Mouse (Mus musculus) embryo, embryonic 10.5 days (tissue): ENCODE measurements around the gene Tmem131.

Source experiments
- DNase-seq: peaks from one replicate; pipeline ENCODE4 v3.0.0-alpha.2; 2015; ENCODE audit warnings: low spot score

The Tmem131 gene

DNA sequence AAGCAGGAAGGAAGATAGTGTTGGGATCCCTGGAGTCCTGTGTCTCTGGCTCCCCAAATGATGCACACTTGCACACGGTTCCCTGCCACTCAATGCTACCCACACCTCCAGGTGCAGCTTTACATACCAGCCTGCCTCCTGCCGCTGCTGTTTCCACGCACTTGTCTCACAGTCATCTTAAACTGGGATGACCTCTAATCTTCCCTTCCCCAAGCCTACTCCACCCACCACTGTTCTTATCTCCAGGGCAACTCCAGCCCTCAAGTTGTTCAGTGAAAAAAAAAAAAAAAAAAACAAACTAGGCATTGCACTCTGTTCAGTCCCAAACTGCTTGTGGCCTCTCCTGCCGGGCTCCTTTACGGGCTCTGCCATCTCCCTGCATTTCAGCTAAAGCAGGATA lies at the start of gene Tmem131:
Gene Tmem131 (minus strand): TSS at position 14 of the 400 bp plus-strand sequence.
- no peak for DNase-seq

DNA sequence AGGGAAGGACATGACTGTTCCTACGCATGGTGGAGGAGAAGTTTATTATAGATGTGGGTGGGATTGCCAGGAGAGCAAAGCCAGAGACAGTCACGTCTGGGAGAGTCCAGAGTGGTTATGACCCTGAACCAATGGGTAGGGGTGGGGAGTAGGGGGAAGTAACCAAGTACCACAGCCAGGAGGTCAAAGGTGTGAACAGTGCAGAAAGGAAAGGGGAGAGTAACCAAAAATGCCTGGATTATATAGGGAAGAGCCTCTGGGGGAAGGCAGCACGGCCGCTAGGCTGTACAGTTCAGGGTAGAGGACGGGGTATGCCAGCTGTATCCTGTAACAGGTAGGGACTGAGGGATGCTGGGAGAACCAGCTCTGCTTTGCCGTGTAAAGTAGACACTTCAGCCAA lies 45.1 kb upstream of the Tmem131 start:
- DNase-seq = no peak

DNA sequence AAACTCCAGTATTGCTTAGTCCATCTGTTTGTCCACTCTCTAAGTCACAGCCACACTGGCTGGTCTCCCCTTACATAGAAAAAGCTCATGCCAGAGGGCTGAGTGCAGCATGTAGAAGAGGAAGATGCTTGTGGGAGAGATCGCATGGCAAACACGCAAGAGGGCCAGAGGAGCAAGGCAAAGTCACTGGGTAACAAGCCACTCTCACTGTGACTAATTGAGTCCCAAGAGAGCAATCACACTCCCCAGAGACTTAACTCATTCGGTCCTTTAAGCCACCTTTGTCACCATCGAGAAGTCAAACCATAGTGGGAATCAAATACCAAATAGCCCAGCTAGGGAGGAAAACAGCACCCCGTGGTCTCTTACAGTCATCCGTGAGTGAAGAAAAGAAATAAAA lies 44.7 kb upstream of the Tmem131 start:
- no peak for DNase-seq

DNA sequence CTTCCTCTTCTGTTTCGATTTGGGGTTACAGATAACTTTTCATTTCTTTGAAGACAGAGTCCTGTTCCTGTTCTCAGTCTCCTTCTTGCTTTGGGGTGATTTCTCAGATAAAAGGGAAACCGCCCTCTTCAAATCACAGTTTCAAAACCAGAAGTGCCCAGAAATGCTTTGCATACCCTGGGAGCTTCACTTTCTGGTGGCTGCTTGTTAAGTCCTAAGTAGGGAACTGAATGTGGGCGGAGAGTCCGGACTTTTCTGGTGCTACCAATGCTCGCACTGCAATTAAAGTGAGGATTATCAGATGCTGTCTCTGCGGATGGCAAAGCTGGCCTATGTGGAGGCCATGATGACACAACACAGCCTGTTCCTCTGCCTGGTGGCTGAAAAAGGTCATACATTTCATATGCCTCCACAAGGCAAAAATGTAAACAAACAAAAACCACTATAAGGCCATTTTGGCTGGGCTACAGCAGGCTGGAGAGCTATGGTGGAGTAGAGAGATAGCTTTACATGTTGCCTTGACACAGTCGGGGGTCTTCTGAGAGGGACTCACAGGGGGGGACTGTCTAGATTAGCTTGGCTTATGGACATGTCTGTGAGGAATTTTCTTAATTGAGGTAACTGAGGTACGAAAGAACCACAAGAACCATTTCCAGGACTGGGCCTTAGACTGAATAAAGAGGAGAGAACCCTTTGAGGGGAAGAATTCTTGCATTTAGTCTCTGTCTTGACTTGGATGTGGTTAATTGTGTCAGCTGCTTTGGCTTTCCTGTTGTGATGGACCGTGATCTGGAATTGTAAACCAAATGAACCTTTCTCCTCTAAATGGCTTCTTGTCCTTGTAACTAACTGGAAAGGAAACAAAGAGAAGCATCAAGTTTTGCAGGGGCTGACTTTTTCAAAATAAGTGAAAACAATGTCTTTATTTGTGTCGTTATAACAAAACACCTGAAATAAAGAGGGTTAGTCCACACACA lies 44.0 kb upstream of the Tmem131 start:
- DNase-seq = no peak

DNA sequence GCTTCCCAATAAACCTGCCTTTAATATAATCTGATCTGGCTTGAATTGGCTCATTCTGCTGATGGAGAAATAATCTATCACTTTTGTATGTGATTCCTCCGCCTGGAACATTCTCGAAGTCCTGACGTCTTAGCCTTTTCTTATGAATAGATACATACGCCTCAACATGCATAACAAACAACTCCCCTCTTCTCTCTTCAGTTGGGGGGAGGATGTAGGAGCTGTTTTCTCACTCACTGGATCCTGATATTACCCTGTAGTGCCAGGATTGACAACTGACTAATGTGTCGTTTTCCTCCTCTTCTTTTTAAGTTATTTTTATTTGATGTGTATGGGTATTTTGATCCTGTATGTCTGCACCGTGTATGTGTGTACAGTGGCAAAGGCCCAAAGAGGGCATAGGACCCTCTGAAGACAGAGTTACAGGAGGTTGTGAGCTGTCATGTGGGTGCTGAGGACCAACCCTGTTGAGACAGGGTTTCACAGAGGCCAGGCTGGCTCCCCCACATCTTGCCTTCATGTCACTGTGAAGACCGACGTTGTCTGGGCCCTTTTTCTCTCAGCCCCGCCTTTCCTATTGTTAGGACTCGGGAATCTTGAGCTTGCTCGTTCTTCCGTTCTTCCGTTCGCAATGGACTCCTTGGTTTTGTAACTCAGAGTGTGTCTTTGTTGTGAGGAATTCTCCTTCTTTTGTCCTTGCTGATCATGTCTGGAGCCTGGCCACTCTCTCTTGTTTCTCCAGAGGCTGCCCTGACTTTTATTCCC lies 43.1 kb upstream of the Tmem131 start:
- peak; percentile 39 for DNase-seq

DNA sequence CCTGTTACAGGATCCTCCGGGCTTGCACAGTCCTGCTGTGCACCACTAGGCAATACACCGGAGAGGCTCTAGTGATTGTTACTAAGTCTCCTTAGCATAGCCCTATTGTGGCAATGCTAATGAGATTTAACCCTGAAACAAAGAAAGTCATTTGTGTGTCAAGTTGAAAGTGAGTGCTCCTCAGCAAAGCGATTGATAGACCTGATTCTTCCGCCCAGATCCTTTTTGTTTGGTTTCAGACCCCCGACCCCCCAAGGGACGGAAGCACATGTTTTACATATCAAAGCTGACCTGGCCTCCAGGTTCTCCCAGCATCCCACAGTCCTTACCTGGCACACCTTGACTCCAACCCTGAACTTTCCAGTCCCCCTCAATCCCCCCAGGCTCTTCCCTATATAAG lies 42.4 kb upstream of the Tmem131 start:
- no peak for DNase-seq

DNA sequence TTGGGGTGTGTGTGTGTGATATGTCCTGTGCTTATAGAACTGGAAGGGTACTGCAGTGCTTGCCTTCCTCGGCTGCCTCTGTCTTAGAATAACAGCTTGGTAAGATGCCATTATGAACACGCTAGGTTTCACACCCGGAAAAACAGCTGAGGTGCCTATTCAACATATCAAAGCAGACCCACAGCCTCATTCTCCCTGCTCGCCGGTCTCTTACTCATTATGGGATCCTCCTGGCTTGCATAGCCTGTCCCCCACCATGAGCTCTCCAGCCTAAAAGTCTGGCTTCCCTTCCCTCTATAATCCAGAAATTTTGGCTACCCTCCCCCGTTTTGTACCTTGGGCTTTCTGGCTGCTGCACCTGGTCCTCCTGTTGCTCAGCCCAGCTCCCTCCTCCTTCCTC lies 40.9 kb upstream of the Tmem131 start:
- no peak for DNase-seq

DNA sequence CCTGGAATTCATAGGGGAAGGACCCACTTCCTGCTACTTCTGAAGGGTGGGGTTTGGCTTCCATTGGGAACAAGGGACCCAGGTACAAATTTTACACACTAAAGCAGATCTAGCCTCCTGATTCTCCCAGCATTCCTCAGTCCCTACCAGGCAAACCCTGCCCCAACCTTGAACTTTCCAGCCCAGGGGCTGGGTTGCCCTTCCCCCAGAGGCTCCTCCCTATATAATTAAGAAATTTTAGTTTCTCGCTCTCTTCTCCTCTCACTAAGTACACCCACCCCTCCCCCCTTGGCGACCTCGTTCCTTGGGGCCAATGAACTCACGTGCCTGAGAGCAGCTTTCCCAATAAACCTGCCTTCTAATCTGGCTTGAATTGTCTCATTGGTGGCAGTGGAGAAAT lies 40.3 kb upstream of the Tmem131 start:
- DNase-seq = no peak

DNA sequence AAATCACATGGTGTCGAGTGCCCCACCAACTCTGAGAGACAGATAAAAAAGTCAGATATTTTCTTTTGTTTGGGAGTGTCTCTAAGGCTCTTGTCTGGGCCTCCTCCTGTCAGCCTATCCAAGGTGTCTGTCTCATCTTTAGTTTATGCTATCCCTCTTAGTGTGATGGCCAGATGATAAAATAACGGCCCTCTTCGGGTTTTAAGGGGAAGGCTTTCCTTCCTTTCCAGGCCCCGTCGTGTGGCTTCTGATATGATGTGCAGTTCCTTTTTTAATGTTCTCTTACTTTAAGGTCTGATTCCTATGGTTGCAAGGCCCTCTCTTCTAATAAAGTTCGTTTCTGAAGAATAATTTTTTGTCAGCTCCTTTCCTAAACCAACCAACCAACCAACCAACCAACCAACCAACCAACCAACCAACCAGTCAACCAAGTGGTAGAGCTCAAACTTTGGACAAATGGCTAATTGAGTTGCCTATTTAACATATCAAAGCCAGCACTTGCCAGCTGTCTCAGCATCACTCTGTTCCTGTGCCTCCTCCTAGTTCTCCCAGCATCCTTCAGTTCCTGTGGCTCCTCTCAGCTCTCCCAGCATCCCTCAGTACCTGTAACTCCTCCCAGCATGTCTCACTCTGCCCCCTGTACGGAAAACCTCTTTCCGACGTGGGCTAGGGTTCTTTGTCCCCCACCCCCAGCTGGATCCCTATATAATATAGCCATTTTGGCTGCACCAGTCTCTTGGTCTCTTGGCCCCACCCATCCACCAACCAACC lies 38.9 kb upstream of the Tmem131 start:
- no peak for DNase-seq

DNA sequence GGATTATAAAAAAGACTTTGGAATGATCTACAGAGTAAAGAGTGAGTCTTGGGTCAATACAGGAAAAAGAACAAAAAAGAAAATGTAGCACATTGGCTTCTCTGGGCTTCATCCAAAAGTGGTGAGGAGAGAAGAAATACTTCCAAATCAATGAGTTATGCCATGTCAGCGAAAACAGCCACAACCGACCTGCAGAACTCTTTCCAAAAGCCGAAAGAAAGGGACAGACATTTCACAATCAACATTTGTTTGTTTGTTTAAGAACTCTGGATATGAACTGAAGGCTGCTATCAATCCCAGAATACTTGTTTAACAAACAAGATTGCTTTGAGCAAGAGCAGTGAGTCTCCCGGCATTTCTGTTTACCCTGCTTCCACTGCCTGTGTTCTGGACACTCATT lies 33.3 kb upstream of the Tmem131 start:
- DNase-seq = no peak

DNA sequence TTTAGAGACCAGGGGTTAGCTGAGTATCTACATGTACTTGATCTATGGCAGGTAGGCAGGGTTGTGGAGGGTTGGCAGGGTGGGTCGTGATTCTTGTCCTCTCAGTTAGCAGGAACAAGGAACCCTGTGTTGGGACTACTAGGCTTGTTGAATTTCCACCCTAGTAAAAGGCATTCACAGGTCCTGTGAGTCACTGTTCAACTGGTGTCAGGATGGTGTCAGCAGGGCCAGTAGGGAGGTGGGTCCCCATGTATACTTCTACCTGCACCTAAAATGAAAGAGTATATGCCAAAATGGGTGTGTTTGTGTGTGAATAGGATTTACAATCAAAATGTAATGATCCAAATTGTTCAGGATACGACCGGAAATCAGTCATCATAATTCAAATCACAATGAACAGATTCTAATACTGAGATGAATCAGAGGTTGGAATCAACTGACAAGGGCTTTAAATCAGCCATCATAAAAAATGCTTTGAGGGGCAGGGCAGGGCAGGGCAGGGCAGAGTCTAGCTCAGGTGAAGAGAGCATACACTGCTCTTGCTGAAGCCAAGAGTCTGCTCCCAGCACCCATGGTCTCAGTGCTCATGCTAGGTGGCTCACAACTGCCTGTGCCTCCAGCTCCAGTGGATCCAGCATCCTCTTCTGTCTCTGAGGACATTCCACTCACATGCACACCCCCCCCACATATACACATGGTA lies 27.6 kb upstream of the Tmem131 start:
- no peak for DNase-seq

DNA sequence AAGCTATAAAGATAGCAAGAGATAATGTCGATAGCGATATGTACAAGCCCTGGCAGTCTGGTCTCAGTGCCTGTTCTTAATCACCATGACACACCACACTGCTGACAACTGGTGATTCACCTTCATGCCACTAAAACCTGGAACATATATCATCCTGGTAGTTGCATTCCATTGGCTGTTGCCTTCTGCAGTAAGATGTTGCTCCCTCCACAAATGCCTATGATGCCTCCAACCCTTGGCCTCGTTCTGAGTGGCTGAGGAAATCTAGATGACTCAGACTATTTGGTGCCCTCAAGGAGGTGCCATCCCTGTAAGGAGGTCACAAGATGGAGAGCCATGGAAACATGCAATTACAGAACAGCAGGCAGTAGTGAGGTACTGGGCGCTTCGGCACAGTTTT lies 22.4 kb upstream of the Tmem131 start:
- DNase-seq = no peak

DNA sequence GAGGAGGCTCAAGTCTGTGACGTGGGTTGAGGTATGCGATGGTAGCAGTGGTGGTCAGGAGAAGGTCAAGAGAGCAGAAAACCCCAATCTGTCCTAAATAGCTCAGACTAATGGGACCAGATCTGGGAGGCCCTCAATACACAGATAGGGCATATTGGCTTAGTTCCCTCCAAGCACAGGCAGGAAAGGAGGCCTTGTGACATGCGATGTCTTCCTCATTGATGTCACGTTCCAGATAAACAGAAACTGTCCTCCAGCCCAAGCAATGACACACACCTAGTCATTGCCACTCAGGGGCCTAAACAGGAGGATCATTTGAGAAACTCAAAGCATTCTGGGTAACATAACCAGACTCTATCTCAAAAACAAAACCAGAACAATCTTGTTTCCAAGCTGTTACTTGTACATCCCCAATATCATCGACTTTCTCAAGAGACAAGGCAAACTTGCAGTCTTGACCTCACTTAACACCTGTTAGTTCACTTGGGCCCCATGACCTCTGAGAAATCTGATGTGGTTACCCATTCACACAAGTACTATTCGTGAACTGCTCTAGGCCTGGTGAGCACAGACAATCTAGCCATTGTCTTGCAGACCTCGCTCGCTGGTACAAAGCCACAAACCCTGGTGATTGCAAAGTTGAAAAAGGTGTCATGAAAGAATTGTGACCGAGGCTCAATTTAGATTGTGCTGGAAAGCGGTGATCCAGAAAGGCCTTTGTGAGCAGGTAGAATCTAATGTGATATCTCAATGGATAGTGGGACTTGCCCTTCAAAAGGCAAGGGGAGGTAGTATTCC lies 19.1 kb upstream of the Tmem131 start:
- no peak for DNase-seq

DNA sequence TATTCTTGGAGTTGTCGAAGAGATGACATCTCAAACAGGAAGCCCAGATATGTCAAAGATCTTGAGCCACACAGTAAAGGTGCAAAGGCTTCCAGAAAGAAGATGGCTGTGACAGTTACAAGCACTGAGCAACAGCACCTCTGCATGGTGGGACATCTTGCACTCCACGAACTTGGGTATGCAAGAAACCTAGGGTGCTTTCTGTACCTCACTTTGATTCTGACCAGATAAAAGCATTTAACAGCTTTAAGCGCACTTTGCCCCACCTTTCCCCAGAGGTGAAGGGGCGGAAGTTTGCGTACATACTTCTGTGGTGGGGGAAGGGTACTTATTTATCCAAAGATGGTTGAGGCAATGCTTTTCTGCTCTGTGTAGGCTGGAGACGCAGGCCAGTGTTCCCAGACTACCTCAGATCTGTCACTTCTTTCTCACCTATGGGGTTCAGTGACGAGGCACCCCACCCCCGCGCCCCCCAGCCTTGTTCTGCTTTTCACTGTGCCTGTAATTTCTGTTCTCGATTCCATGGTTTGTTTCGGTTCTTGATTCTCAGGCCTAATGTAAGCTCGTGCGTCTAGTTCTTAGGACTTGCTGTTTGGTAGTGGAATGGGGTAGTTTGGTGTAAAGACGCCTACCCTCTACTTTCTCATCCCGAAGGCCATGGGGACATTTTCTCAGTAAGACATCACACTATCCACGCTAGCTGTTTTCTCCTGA lies 17.2 kb upstream of the Tmem131 start:
- DNase-seq = no peak

DNA sequence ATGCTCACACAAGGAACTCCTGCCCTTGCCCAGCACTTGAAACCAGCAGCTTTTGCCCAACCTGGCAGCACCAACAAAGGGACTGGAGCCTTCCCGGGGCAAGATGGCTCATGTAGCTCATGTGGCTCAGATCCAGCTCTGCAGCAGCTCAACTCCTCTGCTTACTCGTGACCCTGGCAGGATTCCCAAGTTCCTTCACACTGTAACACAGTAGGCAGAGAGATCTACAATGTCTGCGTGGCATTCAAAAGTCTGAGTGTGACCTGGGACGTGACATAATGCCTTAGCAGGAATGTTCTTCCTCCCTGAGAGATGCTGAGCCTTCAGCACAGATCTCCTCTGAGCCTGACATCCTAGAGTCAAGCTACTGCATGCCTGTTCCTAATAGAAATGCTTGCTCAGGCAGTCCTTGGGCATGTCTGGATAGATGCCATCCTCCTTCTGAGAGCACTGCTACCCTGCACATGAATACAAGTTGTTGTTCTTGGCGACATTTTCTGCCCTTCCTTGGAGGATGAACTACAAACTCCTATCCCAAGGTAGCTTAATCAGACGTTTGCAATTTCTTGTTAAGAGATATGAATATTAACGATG lies 6.2 kb upstream of the Tmem131 start:
- DNase-seq = no peak

DNA sequence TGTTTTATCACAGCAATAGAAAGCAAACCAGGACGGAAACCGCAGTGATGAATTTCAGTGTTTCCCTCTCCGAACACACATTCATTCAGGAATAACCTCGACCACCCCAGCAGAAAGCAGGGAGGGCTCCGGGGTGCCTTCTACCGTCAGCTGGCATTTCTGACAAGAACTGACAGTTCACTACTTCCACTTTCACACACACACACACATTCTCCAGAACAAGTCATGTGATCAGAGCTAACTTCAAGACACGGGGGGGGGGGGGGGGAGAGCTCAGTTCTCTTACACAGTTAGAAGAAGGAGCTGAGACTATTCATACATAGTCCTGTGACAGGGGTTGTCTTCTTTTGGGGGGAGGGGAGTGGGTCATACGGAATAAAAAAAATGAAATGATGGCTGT lies 4.0 kb upstream of the Tmem131 start:
- no peak for DNase-seq

DNA sequence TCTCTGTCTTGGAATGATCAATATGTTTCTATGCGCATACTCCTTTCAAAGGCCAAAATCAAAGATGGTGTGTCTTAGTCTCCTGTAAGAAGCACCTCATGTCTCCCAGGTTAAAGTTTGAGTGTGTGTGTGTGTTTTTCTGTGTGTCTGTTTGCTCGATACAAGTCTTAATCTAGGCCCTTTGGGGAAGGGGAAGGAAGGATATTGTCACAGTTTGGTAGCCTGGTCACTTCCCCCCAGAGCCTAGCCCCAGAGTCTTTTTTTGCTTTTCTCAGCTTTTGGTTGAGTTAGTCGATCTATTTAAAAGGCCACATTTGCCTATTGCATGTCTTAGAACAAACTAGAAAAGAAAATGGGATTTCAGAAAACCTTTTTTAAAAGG lies 3.1 kb downstream of the Tmem131 start:
- DNase-seq = no peak

DNA sequence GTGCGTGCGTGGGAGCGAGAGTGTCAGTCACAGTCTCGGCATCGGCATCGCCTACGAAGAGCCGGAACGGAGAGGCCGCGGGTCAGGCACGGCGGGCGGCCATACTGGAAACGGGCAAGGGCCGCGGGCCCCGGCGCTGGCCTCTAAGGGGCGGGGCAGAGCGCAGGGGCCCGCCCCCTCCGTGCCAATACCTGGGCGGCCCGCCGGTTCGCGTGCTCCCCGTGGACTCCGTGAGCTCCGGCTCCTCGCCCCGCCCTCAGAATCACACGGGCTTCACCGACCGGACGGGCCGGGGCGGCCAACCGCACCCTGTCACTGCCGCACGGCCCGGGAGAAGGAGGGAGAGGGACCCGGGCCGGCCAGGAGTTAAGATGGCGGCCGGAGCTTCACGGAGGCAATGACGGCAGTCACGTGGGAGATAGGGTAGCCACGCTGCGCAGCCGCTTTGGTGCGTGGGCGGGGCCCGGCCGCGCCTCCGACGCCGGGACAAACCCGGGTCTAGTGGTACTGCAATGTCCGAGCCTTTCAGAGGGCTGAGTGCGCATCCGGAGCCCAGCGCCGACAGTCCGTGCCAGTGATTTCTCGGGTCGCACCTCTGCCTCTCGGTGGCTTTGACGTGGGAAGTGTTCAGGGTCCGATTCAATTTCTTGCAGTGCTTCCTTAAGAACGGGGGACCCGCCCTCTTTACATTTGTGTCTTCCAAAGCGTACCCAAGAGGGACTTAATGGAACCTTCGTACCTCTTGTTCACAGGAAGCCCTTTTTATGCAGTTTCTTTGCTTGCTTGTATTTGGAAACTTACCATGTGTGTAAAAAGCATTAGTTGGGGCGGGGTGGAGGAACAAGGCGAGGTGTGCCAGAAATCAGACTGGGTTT lies 3.7 kb downstream of the Tmem131 start:
- peak; percentile 94 for DNase-seq

DNA sequence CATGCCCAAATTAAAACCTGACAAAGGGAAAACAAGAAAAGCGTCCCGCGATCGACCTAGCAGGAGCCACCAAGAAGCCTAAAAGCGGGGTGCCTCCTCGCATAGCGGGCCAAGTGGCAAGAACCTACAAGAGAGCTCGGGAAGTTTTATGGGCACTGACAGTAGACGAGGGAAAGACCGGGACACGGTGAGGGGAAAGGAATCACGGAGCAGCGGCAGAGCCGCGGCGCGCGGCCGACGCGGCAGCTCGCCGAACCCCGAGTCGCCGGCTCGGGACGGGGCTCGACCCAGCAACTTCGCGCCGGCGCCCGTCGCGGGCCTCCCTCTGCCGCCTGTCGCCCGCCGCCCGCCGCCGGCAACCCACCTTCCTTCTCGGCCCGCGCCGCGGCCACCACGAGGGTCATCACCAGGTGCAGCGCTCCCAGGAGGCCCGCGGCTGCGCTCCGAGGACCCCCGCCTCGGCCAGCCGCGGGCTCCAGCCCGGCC lies 4.6 kb downstream of the Tmem131 start:
- DNase-seq = peak; percentile 49
